Mouse (Mus musculus): Measurements from ENCODE around the gene Slc25a47.

GRCm38 (mm10) chr12:108811133-108811532, 24.7 kb upstream of the Slc25a47 start:
- TF ChIP-seq CTCF (IDR thresholded peaks at IDR 0.05; ENCODE audit: control insufficient read depth, insufficient read depth, insufficient read length) (peak; percentile 5), CEBPB (IDR thresholded peaks at IDR 0.05; ENCODE audit: low read depth) (no peak), MYOG (IDR thresholded peaks at IDR 0.05; ENCODE audit: control insufficient read depth, extremely low read depth, insufficient read length) (no peak)

All from C2C12 (cell line).